Mouse (Mus musculus) kidney, postnatal 14 days (tissue): ENCODE measurements around the gene Dnajc16.

ENCODE experiments used
- DNase-seq: peaks from one replicate; pipeline ENCODE4 v3.0.0; 2022; ENCODE audit warnings: mixed read lengths

Gene Dnajc16

DNA sequence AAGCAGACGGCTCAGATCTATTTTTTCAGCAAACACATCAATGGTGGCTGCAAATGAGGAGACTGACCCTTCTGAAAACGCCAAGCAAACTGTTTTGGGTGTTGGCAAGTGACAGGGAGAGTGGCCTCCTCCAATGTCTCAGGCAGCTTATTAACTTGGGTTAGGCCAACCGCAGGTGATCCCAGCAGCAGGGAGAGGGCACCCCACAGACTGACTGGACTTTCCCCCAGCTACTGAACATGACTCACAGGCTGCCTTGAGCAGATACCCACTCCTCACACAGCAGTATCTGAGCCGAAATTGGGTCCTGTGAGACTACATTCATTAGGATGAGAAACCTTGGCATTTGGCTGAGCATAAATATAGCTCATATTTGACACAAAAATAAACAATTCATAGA, 29.8 kb downstream of the Dnajc16 start:
- DNase-seq: peak; percentile 21

DNA sequence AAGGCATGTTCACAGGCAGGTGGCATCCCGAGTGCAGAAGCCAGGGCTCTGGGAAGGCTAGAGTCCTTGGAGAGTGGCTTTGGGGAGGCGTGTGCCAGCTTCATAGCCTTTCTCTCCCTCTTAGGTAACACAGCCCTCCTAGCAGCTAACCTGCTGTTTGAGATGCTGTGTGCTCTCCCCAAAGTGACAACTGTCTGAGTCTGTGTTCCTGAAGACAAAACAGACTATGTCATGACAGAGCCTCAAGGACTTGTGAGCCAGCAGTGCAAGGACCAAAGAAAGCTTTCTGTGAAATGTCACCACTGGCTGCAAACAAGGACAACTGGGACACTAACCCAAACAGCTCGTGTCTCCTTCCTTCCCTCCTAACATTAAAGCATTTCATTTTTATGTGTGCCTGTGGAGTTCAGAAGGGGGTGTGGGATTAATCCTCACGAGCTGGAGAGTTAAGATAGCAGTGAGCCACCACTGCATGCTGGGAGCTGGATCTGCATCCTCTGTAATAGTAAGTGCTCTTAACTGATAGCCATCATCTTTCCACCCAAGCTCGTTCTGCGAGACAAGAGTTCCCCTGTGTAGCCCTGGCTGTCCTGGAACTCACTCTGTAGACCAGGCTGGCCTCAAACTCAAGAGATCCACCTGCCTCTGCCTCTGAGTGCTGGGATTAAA, 31.7 kb downstream of the Dnajc16 start:
- no peak for DNase-seq

DNA sequence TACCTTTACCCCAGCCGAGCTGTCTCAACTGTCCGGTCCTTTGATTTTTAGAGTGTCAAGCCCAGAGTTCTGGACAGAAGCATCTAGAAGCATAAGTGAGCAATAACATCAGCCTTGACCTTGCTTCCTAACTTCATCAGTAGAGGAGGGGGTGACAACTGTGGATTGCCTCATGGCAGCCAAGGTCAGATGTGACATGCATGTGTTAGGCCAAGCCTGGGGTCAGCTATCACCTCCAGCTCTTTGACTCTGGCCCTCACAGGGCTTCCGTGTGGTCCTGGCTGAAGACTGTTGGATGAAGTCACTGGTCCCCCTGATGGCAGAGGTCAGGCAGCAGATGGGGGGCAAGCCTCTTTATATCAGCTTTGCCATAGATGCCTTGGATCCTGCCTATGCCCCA, 33.6 kb downstream of the Dnajc16 start:
- DNase-seq: no peak

DNA sequence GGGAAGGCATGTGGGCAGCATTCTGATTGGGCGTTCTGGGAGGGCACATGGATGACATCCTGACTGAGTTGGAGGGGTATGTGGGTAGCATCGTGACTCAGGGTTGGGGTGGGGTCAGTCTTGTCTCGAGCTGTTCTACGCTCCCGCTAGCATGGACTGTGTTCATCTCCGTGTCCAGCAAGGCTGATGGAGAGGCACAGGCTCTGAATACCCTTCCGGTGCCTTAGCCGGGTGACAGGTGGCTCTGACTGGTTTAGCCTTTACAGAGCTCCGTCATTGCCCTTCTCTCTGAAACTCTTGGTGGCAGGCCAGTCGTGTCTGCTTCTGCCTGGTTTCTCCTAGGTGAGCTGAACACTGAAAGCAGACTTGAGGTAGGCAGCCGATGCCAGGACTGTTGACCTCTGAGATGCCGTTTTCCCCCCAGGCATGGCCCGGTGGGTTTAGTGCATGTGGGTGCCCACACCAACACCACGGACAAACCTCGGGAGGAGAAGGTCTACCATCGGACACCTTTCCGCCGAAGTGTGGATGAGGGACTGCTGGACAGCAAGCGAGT, 35.3 kb downstream of the Dnajc16 start:
- peak; percentile 9 for DNase-seq

DNA sequence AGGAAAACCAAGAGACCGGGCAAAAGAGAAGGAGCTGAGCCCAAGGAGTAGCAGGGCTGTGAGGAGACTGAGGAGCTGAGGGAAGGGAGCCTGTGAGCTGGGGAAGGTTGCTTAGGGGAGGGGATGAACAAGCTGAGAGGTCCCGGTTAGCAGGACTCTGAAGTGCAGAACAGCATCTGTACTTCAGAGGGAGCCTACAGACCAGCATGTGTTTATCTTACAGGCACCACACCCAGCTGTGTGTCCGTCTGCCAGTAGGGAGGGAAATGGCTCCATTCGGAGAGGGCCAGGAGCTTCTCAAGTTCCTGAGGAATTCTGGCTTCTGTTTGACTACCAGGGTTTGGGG, 38.7 kb downstream of the Dnajc16 start:
- no peak for DNase-seq

DNA sequence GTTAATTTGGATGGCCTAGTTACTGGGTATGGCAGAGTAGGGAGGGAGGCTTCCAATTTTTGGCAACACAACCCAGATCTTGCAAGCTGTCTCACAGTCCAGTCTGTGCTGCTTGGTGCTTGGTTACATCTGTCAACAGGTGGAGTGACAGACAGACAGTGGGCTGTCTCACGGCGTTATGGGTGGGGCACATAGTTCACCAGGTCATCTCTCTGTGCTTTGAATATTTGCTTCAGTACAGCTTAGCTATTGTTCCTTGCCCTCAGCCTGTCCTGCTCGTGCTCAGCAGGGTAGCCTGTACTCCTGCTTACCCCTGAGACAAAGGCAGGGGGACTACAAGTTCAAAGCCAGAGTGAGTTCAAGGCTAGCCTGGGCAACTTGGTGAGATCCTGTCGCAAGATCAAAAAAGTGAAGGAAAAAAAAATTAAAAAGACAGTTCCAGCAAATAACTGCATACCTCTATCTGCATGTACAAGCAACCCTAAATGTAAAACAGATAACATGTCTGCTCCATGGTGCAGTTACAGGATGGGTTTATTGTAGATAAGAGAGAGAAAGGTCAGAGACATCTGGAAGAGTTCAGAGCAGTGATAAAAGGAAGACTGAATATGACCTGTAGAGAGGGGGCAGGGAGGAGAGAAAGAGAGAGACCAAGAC, 39.2 kb downstream of the Dnajc16 start:
- no peak for DNase-seq

DNA sequence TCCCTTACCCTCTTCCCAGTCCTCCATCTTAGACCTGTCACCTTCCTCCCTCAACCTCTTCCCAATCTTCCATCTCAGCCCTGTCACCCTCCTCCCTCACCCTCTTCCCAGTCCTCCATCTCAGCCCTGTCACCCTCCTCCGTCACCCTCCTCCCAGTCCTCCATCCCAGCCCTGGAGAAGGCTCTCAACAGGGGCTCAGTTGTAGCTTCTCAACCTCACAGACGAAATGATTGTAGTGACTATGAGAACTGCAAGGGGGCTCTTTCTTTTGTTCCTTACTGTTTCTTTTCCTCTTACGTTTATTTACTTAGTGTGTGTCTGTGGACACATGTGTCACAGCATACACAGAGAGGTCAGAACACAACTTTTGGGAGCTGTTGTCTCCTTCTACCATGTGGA, 39.9 kb downstream of the Dnajc16 start:
- no peak for DNase-seq

DNA sequence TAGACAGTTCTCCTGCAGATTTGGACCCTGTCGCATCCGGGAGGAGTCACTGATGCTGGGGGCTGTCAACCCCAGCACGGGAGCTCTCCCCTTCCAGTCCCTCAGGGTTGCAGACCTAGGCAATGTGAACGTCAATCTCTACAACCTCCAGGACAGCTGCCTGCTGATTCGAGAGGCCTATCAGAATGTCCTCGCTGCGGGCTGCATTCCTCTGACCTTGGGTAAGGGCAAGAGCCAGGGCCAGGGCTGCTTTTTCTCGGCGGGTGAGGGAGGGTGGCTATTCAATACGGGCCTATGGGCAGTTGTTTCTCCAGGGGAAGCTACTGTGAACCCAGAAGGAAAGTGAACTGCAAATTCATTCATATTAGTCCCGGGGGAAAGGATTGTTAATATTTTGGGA, 41.2 kb downstream of the Dnajc16 start:
- DNase-seq: no peak

DNA sequence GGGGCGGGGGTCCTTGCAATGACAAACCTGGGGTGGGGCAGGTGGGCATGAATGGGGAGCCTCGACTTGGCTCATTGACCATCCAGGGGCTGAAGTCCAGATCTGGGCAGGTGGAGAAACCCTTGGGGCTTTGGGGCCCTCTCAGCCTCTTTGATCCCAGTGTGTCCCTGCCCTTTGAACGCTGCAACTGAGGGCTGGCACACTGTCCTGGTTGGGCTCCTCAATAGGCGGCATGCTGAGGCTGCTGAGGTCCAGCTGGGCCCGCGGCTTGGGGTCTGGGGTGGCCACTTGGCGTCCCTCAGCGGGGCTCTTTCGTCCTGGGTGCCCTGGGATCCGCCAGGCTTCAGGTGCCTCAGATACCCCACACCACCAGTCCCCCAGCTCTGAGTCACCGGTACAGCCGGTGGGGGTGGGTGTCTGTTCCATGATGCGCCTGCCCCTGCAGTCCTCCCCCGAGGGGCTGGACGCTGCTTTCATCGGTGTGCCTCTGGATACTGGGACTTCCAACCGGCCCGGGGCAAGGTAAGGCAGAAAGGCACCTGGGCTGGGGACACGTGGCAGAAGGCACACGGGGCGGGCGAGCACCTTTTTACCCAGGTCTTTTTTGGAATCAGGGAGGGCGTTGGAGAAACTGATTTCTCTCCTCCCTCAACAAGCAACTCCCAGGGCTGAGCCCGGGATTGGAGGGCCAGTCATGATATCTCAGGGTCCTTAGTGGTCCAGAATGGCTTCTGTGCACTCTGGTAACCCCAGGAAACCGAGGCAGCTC, 44.0 kb downstream of the Dnajc16 start, which contains the start of gene Agmat:
Gene Agmat, plus strand, starts transcription at position 95 of the 769 bp plus-strand sequence.
- peak; percentile 32 for DNase-seq

DNA sequence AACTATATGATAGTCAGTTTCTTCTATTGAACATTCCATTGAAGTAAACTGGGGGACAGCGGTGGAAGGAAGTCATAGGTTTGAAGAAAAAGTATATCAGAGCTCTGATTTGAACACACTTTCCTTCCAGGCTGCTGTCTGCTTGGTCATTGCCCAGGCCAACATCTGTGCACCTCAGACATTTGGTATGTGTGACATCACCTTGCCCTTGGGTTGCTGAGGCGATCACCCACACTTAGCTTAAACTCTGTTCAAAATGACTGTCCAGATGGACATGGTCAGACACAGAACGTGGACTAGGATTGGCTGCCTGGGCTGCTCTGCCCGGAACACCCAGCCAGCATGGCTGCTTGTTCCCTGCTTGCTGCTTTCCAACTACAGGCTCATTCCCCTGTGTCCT, 48.4 kb downstream of the Dnajc16 start:
- DNase-seq: no peak

DNA sequence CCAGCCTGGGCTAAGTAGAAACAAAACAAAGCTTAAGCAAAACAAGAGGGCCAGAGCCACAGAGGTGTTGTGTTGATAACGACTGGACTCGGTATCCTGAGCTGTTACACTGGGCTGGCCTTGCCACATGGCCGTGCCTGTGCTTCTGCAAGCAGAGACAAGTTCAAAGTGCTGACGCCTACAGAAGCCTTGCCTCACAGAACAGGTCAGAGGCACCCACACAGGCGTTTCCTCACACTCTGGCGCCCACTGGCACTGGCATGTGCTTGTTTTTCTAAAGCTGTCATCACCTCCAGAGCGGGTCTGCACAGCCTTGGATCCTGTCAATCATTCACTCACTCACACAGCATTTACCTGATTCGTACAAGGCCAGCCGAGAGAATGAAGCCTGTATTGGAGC, 48.9 kb downstream of the Dnajc16 start:
- peak; percentile 88 for DNase-seq

DNA sequence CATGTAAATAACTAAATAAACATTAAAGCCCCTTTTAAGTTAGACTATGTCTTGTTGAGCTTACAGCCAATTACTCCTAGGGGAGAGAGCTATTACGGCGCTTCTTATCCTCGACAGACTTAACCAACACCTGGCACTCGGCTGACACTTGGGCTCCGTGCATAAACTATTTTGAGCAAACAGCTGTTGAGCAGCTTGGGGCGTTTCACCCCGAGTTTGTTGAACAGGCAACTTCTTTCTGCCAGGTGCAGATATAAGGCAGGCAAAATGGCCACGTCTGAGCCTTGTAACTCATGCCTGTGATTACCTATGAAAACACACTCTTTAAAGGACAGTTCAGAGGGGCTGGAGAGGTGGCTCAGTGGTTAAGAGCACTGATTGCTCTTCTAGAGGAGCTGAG, 52.7 kb downstream of the Dnajc16 start:
- no peak for DNase-seq

DNA sequence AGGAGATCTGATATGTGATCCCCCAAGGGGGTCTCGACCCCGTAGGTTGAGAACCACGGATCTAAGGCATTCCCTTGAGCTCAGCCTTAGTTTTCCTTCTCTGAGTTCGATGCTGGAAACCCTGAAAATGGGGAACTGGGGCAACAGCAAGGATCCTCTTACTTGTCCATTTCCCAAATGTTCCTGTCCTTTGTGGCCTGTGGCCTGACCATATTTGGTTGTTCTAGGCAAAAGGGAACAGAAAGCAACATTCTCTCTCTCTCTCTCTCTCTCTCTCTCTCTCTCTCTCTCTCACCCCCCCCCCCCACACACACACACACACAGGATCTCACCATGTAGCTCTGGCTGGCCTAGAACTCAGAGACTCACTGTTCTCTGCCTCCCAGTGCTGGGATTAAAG, 53.9 kb downstream of the Dnajc16 start:
- no peak for DNase-seq

DNA sequence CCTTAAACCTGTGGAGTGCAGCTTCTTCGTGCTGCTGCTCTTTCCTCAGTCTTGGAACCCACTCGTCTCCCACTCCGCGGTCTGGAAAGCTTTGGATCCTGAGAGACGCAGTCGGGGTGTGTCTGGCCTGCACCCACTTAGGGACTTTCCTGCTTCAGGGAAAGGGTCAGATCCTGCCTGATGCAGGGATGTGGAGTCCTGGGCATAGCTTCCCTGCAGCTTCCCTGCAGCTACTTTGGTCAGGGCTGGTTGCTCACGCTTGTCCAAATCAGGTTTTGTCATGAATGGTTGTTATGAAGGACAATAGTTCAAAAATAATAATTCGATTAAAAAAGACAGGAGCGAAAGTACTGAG, 55.5 kb downstream of the Dnajc16 start:
- DNase-seq: no peak

DNA sequence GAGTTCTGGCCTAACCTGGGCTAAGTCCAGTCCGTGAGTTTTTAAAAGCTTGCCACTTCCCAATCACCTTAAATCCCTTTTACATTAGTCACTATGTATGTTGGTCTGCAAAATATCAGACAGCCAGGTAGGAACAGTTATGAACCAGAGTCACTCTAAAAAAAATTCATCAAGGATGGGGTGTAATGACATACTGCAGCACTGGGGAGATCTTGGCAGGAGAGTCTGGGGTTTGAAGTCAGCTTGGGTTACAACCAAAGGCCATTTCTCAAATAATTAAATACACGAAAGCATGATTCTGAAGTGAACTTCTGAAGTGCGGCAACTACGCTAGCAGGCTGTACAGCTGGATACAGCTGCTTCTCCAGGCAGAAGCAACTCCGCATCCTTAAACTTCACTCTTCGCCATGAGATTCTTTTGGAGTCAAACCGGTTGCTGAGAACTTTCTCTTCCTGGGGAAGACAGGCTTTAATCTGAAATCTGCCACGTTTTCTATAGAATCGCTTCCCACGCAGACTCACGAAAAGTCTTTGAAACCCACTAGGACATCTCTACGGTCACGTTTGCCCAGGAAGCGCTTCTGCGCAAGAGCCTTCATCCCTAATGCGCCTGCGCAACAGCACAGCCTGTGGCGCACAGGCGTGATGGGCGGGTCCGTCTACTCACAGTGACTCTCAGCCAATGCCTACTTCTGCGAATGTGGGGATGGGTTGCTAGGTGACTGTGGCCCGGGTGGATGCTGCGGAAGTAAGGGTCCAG, 56.1 kb downstream of the Dnajc16 start:
- peak; percentile 94 for DNase-seq

DNA sequence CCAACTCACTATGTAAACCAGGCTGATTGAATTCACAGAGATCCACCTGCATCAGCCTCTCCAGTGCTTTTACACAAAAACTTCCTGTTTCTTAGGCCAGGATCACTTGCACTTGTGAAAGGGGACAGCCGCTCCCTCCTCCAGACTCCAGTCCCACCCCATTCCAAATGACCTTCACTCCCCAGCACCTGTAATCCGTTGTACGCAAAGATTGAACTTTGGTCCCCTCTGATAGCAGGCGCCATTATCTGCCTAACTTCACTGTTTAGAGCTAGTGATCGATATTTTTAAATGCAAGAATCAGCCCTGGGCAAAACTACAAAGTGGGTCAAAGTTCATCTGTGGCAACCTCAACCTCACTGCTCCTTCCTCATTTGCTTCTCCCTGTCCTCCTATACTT, 59.0 kb downstream of the Dnajc16 start:
- no peak for DNase-seq

DNA sequence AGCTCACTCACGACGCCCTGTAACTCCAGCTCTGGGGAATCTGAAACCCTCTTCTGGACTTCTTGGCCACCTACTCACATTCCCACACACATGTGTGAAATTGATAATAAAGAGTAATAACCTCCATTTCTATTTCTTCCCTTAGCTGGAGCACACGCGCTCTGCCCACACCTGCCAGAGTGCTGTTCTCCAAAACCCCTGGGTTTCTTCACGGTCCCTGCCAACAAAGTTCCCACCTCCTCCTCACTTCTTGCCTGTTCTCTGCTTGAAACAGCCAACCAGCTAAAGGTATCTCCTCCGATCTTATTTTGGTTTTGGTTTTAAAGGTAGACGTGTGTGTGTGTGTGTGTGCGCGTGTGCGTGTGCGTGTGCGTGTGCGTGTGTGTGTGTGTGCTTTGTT, 60.3 kb downstream of the Dnajc16 start:
- no peak for DNase-seq

DNA sequence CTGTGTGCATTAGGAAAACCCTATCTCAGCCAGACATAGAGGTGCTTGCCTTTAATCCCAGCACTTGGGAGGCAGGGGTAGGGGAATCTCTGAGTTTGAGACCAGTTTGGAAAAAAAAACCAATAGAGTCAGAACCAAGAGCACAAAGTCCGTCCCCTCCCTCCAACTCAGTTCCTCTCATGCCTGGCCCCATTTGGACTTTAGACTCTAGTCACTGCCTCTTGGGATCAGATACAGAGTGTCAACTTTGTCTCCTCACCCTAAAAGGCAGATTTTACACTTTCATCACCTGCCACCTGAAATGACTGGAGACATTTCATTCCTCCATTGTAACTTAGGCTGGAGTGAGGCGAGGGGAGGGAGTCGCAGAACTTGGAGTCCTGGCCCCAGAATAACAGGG, 61.5 kb downstream of the Dnajc16 start:
- DNase-seq: peak; percentile 53

DNA sequence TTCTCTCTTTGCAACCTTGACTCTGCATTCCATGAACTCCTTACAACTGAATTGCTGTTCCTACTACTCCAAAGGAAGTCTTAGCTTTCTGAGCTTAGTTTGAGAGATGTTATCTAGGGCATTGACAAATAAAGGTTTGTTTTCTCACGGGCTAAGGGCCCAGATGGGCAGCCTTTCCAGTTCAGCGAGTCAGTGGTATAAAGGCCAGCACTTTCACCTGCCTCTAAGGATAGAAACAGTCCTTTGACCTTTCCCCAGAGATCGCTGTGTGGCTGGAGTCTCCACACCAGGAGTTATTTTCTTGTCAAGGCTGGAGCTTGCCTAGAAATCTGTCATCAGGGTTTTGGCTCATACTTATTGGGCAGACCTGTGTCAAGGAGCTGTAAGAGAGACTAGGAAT, 65.0 kb downstream of the Dnajc16 start:
- DNase-seq: peak; percentile 60

DNA sequence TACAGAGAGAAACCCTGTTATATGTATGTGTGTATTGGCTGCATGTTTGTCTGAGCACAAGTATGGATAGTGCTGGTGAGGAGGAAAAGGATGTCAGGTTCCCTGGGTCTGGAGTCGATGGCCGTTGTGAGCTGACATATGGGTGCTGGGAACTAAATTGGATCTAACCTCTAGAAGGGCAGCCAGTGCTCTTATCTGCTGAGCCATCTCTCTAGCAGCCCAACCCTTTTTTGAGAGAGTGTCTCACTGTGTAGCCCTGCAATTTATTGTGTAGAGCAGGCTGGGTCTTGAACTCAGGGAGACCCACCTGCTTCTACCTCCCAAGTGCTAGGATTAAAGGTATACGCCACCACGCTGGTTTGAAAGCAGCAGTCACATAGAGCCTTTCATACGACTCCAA, 65.5 kb downstream of the Dnajc16 start:
- DNase-seq: no peak

DNA sequence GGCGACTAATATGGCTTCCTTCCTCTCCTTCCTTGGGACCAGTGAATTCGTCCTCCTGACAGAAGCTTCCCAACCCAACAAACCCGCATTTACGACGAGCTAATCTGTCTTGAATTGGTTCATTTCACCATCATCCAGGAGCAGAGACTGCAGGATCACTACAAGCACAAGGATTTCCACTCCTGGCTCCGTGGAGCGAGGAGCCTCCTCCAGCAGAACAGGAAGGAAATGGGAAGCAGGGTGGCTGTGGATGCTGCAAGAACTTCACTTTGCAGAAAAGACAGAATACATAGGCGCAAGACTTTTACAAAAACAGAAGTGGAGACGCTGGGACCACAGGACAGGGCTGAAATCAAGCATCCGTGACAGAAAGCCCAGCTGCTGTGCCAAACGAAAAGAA, 66.1 kb downstream of the Dnajc16 start:
- no peak for DNase-seq

DNA sequence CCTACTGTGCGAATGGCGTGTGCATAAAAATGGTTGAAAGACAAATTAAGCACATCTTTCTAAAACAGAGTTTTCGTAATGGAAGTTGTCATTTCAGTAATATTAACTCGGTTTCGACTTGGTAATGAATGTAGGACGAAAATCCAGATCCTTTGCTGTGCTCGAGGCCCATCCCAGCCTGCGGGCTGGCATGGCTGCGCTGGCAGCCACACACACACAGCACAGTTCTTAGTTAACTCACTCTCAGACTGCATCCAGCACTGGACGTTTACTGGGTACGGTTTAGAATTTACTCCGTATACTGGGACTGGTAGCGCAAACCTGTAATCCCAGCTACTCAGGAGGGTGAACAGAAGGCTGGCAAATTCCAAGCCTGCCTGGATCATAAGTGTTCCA, 67.1 kb downstream of the Dnajc16 start:
- DNase-seq: no peak
